Mouse (Mus musculus) T-helper 1 cell (primary cell): ENCODE results near the gene Asxl2.
"Not testable (repeated sequence)": the region's sequence is repeated elsewhere in the genome, so short reads cannot be mapped to it uniquely, and the experiment has no call there.

Source experiments
- in situ Hi-C: fragments of 300-600 bp; cut with MboI, MseI; formaldehyde crosslinking; loops from one replicate; pipeline ENCODE4 v1.15.1; 2025; ENCODE audit warnings: high pct_unique_total_duplicates

The Asxl2 gene

DNA sequence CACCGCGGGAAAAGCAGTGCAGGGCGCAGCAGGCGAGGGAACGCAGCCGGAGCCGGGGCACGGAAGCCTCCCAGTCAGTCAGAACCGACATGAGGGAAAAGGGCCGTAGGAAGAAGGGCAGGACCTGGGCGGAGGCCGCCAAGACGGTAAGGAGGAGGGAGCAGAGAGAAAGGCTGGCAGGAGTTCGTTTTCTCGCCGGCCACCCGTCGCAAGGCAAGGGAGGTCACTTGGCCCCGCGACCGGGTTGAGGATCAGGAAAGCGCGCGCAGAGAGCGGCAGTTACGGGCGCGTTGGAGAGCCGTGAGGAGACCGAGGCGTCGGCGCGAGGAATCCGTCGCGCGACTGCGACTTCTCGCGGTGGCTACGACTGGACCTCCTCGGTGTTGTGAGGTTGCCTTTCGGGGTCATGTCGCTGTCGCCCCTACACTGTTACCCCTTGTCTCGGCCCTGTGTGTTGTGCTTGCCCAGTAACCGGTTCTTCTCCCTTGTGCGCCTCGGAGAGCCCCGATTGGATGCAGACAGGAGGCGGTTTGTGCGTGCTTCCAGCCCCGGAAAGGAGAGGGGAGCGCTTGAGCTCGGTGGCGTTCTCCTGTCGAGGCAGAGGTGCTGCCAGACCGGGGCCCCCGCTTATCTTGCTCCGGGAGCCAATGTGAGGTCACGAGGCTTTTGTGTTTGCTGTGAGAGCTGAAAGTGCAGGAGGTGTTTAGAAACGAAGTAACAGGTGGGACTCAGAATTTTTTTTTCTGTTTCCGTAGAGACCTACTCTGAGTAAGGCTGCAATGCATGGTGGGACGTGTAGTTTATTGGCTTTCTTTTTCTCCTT lies 621 bp downstream of the Asxl2 start:
- in situ Hi-C loops, result loop anchor here (5.0 kb wide), 1 partner anchor 60 kb away; the partner anchor contains the start of gene Kif3c

- in situ Hi-C loops, result loop anchor here (5.0 kb wide), 1 partner anchor 61 kb away; the partner anchor contains the start of gene Kif3c
These were observed 1.5 kb downstream of the Asxl2 start for GRCm38 (mm10) chr12:3427891-3428775.

GRCm38 (mm10) chr12:3429681-3430442 lies 3.2 kb downstream of the Asxl2 start:
- in situ Hi-C loops, result loop anchor here (5.0 kb wide), 1 partner anchor 63 kb away; the partner anchor contains the start of gene Kif3c

- in situ Hi-C loops, result no loop called here
These were observed 3.7 kb downstream of the Asxl2 start for GRCm38 (mm10) chr12:3430443-3430753.

GRCm38 (mm10) chr12:3430985-3431384 lies 4.3 kb downstream of the Asxl2 start:
- in situ Hi-C loops, result no loop called here

DNA sequence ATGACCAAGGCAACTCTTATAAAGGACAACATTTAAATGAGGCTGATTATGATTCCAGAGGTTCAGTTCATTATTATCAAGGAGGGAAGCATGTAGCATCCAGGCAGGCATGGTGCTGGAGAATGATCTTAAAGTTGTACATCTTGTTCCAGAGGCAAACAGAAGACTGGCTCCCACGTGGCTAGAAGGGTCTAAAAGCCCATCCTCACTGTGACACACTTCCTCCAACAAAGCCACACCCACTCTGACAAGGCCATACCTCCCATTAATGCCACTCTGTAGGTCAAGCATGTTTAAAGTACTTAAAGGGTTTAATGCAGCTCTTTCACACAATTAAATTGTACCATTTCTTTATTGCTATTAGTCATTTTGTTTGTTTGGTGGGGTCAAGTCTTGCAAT lies 7.1 kb downstream of the Asxl2 start:
- in situ Hi-C loops, result no loop called here

- in situ Hi-C loops, result no loop called here
These were observed 9.8 kb downstream of the Asxl2 start for GRCm38 (mm10) chr12:3436446-3436845.

DNA sequence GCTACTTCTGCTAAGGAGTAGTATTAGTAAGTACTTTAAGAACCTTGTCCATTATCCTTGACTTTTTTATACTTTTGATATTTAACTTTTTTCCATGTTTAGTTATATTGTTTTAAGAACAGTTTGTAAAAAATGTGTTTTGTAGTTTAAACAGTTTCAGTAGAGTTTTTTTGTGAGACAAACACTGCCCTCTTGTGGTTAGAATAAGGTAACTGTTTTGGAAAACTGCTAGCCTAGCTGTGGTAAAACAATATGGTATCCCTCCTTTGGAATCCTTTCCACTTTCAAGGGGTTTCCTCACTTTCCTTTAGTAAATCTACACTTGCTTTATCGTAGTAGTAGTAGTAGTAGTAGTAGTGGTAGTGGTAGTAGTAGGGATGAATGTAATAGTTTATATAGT lies 11.2 kb downstream of the Asxl2 start:
- in situ Hi-C loops, result no loop called here

DNA sequence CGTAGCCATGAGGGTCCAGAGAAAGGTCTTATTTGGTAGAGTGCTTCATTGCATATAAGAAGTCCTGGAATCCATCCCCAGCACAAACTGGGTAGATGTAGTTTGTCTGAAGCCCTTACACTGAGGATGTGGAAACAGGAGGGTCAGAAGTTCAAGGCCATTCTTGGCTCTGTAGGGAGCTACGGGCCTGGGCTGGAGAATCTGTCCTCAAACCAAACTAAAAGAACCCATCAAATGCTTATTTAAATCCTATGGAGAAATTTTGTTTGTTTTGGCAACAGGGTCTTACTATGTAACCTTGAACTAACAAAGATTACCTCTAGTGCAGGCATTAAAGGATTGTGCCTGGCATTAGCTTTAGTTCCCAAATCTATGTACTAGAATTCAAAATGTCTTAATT lies 14.3 kb downstream of the Asxl2 start:
- in situ Hi-C loops, result no loop called here

GRCm38 (mm10) chr12:3441361-3441760 lies 14.7 kb downstream of the Asxl2 start:
- in situ Hi-C loops, result no loop called here

DNA sequence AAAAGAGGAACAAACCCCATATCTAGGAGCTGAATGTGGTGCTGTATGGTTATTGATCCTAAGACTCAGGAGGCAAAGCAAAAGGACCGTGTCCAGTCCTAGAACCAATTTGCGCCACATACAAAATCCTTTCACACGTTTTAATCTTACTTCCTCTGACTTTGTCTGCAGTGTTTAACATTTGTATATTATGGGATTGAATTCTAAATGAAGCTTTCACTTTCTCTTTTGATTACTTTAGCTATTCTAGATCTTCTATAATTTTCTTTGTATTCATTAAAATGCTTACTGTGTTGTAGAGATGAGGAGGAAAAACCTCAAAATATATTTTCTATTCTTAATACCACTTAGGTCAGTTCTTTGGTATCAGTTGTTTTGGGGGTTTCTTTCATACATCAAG lies 26.9 kb downstream of the Asxl2 start:
- in situ Hi-C loops, result no loop called here

GRCm38 (mm10) chr12:3463087-3463486 lies 36.4 kb downstream of the Asxl2 start:
- in situ Hi-C loops, result no loop called here

DNA sequence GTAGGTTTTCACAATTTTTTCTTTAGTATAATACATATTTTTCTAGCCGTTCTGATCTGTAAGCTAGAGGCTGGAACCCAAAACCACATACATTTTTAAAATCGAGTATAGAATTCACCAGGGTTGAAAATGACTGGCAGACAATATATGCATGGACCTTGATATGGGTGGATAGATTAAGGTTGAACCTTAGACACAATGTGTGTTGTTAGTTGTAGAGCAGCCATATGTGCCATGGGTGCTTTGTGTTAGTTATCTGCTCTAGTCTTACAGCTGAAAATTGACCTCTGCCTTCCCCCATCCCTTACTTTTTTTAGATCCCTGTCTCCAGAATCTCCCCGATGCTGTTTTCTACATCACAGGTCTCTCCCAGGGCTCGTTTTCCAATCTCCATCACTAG lies 73.0 kb downstream of the Asxl2 start:
- in situ Hi-C loops, result no loop called here

- in situ Hi-C loops, result no loop called here
These were observed 73.4 kb downstream of the Asxl2 start for GRCm38 (mm10) chr12:3500071-3500470.

DNA sequence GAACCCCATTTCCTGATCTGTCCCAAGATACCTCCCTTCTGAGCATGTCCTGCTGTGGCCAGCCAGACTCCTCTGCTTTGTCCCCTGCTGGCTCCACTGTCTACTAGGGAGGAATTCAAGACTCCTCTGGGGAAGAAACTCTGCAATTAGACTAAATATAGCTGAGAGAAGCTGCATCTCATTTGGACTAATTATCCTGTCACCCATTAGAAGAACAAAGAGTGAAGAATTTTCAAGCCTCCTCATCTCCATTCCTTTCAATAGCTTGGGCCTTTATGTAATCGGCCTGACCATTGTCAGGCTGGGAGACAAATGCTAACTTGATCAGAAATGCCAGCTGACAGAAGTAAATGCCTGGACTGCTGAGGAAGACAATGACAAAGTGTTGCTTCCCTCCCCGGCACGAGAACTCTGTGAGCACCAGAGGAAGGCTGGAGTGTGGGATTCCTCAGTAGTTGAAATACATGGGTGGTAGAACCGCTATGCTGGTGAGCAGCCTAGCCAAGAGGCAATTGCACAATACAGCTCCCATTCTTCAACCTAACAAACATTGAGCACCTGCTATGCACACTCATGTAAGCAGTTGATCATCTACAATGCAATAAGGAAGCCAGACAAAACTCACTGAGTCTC lies 92.1 kb downstream of the Asxl2 start:
- in situ Hi-C loops, result no loop called here

DNA sequence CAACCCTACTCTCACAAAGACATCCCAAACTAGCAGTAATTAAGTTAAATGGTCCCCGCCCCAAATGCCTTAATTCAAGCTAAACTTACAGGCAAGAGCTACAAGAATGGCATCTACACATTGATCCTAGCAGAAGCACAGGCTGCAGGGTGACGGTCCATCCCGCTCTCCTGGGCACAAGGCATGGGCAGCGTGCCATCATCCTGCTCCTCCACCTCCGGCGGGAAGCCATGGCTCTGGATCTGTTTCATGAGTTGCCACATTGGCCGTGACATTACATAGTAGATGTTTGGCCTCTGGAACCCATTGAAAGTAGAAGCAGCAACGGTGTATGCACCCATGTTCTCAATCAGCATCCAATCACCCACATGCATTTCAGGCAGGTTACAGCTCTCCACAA lies 95.1 kb downstream of the Asxl2 start:
- in situ Hi-C loops, result not testable (repeated sequence)

DNA sequence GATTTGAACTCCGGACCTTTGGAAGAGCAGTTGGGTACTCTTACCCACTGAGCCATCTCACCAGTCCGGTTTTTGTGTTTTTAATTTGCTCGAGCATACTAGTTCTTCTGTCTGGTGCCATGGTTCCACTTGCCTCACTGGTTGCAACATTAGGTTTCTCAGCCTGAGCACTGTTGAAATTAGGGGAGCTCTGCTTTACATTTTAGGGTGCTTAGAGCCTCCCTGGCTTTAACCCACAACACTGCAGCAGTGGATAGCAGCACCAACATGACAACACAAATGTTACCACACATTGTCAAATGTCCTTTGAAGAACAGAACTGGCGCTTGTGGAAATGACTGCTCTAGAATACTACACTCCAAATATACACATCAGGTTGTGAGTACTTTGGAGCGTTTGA lies 98.9 kb downstream of the Asxl2 start:
- in situ Hi-C loops, result no loop called here

DNA sequence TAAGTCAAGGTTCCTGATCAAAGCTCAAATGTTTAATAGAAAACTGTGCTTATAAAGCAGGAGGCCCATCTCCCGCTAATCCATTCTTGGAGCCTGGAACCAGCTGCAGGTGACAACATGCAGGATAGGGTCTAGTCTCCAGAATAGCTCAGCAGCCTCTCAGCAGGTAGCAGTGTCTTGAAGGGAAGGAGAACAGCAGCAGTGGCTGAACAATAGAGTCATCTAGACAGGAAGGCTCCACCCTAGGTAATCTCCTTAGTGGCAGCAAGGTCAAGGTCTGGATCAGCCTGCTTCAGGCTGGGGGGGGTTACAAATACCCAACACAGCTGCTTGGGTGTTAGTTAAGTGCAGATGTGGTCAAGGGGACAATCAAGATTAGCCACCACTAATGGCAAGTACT lies 108.8 kb downstream of the Asxl2 start:
- in situ Hi-C loops, result not testable (repeated sequence)

- in situ Hi-C loops, result no loop called here
These were observed 111.0 kb downstream of the Asxl2 start for GRCm38 (mm10) chr12:3537616-3538015.

GRCm38 (mm10) chr12:3538036-3538435 lies 111.4 kb downstream of the Asxl2 start:
- in situ Hi-C loops, result no loop called here

- in situ Hi-C loops, result no loop called here
These were observed 112.9 kb downstream of the Asxl2 start for GRCm38 (mm10) chr12:3539605-3540004.
